Mouse (Mus musculus) embryonic fibroblast, embryonic 13.5 days (primary cell): Measurements from ENCODE around the gene Tdrkh.

ENCODE experiments used
- CTCF ChIP-seq: IDR thresholded peaks from 2 replicates; pipeline ENCODE4 v1.5.1; 2011; ENCODE audit warnings: mild to moderate bottlenecking, control low read depth, low read length, moderate library complexity, borderline replicate concordance; ENCODE audit not compliant: insufficient read depth
- POLR2A ChIP-seq: IDR thresholded peaks from 2 replicates; pipeline ENCODE4 v1.6.1; 2011; ENCODE audit warnings: low read depth, mild to moderate bottlenecking, control low read depth, low read length, moderate library complexity

- TF ChIP-seq CTCF (no peak), POLR2A (no peak)
Measured at GRCm38 (mm10) chr3:94379831-94380510, 33.1 kb upstream of the Tdrkh start.
